Mouse (Mus musculus): Measurements from ENCODE around the gene Gtpbp8. TPM values are rescaled to one million over a fixed set of nuclear protein-coding genes. Genes with fewer than 3 reads are reported as not detected.
A peak's percentile ranks its signal among the peaks of the same experiment; 100 is the strongest.

Gtpbp8 gene
- polyA plus RNA-seq, 1 experiment from 2014 or later = 23.8 TPM

DNA sequence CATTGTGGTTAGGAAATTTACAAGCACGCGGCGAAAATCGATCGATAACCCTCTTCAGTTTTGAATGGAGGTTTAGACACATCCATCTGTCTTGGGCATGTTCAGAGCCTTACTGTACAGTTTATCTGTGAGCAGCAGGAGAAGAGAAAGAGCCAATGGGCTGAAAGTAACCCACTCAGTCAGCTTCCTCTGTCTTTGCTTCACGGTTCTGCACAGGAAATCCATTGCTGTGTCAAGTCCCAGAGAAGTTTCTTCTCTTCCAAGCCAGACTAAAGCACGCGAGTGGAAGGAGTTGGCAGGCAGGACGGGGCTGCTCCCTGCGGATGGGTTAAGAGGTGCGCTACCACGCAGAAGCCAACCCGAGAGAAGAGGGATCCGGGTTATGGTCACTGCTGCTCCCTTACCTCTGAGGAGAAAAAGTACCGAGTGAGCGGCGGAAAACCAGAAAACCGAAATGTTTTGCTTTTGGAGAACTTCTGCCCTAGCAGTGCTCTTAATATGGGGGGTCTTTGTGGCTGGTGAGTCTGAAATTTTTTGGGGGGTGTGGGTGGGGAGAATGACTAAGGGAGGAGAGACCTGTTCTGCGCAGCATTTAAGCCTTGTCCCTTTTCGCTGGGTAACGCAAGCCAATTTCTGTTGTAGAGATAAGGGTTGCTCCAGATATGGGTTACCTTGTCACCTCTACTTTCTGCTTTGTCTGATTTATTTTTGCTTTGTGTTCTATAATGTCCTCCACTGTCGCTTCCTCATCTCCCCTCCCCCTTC is 19.6 kb upstream of the Gtpbp8 start, which contains the start of gene Cd200r1:
Gene Cd200r1 (plus strand): TSS at position 182 of the 765 bp plus-strand sequence.
- H3K4me1 ChIP-seq = peaks cover 30% of the 10 kb centered on the region; the same call in 1 of the 2 replicates
- H3K9ac ChIP-seq = peak within 1 kb of the TSS; percentile 58
- ATAC-seq = peak; percentile 84
- WGBS (ENCODE audit: insufficient replicate concordance) = 17% methylated on average over 22 of the region's 22 CpGs
- H3K27me3 ChIP-seq (replicated peaks) = no peaks in the 10 kb centered on the region
- H3K27ac ChIP-seq = peak within 1 kb of the TSS; percentile 54
- no peaks in the 10 kb centered on the region for H3K36me3 ChIP-seq
- peak within 1 kb of the TSS; percentile 71 for H3K4me2 ChIP-seq
- no peaks in the 10 kb centered on the region for H3K9me3 ChIP-seq (replicated peaks)
- H3K4me3 ChIP-seq = peak within 1 kb of the TSS; percentile 58

DNA sequence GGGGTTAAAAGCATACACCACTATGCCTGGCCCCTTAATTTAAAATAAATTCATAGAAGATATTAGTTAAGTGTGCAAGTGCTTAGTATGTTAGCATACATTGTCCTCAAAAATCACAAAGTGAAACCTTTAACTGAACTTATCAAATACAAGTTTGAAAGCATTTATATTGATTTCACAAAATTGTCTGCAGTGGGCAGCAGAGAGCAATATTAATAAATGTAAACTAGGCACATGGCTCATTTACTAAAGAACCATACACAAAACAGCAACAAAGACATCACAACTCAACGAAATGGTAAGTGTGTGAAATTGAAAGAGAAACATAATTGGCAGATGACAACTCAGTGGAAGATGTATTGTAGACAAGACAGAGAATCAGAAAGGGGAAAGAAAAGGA is 15.6 kb upstream of the Gtpbp8 start:
- Histone ChIP-seq H3K27me3 (replicated peaks) (no peaks in the 10 kb centered on the region), H3K9me3 (replicated peaks) (no peaks in the 10 kb centered on the region), H3K9ac (no peak overlapping the region), H3K4me2 (no peak overlapping the region), H3K4me1 (peaks cover 20% of the 10 kb centered on the region; the same call in 1 of the 2 replicates), H3K36me3 (no peaks in the 10 kb centered on the region), H3K4me3 (no peak overlapping the region), H3K27ac (no peak overlapping the region)
- no peak for ATAC-seq
- 24% methylated on average over 1 of the region's 1 CpGs for WGBS (ENCODE audit: insufficient replicate concordance)

DNA sequence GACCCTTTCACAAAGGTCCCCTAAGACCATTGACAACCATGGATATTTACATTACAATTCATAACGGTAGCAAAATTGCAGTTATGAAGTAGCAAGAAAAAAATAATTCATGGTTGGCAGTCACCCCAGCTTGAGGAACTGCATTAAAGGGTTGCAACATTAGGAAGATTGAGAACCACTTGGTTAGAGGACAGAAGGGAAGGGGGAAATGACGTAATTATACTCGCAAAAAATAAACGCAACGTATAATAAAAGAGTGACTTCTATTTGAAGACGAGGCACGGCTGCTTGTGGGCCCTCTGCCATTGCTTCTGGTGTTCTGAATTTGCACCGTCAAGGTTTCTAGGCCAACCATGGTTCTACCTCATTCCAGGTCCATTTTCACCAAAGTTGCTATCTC is 11.5 kb upstream of the Gtpbp8 start:
- ATAC-seq = no peak
- Histone ChIP-seq H3K27ac (no peak overlapping the region), H3K36me3 (no peaks in the 10 kb centered on the region), H3K27me3 (replicated peaks) (no peaks in the 10 kb centered on the region), H3K4me2 (no peak overlapping the region), H3K4me3 (no peak overlapping the region), H3K9ac (no peak overlapping the region), H3K9me3 (replicated peaks) (no peaks in the 10 kb centered on the region), H3K4me1 (no peaks in the 10 kb centered on the region)
- 73% methylated on average over 8 of the region's 8 CpGs for WGBS (ENCODE audit: insufficient replicate concordance)

DNA sequence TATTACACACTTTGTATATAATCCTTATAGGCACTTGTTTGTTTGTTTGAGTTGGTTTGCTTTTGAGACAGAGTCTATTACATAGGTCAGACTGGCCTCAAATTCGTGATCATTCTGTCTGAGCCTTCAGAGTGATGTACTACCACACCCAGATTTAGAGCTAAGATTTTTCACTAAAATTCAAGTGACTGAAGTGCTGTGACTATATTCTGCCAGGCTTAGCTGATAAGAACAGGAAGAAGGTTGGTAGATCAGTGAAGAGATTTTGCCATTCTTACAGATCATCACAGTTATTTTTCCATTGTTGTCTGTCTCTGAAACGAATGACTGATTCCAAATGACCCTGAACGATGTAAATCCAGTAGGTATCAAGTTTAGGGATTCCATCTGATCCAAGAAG is 1.8 kb upstream of the Gtpbp8 start:
- Histone ChIP-seq H3K27ac (no peak overlapping the region), H3K27me3 (replicated peaks) (no peaks in the 10 kb centered on the region), H3K9me3 (replicated peaks) (no peaks in the 10 kb centered on the region), H3K4me3 (no peak overlapping the region), H3K4me2 (no peak overlapping the region), H3K9ac (no peak overlapping the region), H3K4me1 (peaks cover 33% of the 10 kb centered on the region), H3K36me3 (peaks cover 3% of the 10 kb centered on the region; the same call in 1 of the 2 replicates)
- 50% methylated on average over 3 of the region's 3 CpGs for WGBS (ENCODE audit: insufficient replicate concordance)
- no peak for ATAC-seq

DNA sequence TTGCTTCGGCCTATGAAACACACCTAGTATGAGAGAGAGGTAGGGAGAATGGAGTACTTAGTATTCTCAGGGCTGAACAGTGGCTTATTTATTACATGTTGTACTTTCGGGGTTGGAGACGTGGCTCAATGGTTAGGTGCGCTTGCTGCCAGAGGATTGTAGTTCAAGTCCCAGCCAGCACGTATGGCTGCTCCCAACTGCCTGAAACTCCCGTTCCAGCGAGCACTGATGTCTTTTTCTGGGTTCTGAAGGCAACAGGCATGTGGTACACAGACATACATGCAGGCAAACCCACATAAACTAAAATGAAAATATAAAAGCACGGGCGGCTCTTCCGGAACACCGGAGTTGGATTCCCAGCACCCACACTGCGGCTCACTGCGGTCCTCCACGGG is 695 bp downstream of the Gtpbp8 start:
- Histone ChIP-seq H3K27me3 (replicated peaks) (no peaks in the 10 kb centered on the region), H3K9ac (peak overlapping the region; percentile 81), H3K27ac (peak overlapping the region; percentile 92), H3K36me3 (peaks cover 18% of the 10 kb centered on the region), H3K4me3 (peak overlapping the region; percentile 77), H3K4me2 (peak overlapping the region; percentile 86), H3K9me3 (replicated peaks) (no peaks in the 10 kb centered on the region), H3K4me1 (peaks cover 33% of the 10 kb centered on the region)
- WGBS (ENCODE audit: insufficient replicate concordance) = 6% methylated on average over 14 of the region's 14 CpGs
- ATAC-seq = peak; percentile 37; the same call in 1 of the 2 replicates

DNA sequence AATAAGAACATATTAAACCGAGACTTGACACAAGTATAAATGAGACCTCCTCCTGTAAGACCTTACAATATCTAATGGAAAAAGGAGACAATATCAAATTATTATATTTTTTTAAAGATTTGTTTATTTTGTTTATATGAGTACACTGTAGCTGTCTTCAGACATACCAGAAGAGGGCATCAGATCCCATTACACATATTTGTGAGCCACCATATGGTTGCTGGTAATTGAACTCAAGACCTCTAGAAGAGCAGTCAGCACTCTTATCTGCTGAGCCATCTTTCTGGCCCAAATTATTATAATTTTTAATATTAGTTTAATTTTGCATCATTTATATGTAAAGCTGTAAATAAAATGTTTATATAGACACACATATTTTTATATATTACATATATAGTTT is 3.4 kb downstream of the Gtpbp8 start:
- Histone ChIP-seq H3K4me2 (no peak overlapping the region), H3K4me1 (peaks cover 20% of the 10 kb centered on the region), H3K27me3 (replicated peaks) (no peaks in the 10 kb centered on the region), H3K27ac (no peak overlapping the region), H3K4me3 (no peak overlapping the region), H3K9me3 (replicated peaks) (no peaks in the 10 kb centered on the region), H3K9ac (no peak overlapping the region), H3K36me3 (peaks cover 43% of the 10 kb centered on the region)
- WGBS (ENCODE audit: insufficient replicate concordance) = 76% methylated on average over 1 of the region's 1 CpGs
- ATAC-seq = no peak

DNA sequence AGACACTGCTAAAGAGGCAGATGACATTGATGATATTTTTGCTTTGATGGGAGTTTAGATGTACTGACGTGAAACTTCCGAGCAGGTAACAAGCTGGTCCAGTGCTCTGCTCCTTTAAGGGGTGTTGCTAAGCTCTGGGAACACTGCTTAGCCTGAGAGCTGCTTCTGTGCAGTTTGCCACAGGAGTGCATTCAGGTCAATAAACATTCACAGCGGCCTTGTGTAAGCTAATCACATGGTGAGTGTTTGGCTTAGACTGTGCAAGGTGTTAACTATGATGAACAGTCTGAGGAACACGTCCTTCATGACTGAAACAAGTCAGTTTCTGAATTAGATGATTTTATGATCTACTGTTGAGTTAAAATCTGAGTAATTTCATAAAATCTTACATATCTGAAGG is 10.0 kb downstream of the Gtpbp8 start:
- H3K4me3 ChIP-seq = no peak overlapping the region
- ATAC-seq = no peak

DNA sequence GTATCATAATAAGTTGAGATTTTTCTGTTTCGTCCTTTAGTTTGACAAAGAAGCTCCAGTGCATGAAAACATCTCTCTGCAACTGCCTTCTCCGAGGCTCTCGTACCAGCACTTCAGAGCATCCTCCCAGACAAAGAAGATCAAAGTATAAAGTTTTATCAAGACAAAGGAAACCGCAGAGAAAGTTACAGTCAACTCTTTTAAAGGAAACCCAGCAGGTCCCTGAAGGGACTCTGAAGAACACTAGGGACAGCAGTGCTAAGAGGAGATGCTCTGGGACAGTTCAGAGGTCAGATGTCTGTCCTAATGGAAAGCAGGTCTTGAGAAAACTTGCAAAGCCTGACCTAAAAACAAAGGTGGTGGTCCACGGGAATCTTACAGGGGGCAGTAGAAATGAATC is 10.5 kb downstream of the Gtpbp8 start:
- peaks cover 96% of the 10 kb centered on the region for H3K36me3 ChIP-seq
- no peak overlapping the region for H3K27ac ChIP-seq
- no peaks in the 10 kb centered on the region for H3K9me3 ChIP-seq (replicated peaks)
- no peaks in the 10 kb centered on the region for H3K27me3 ChIP-seq (replicated peaks)
- no peak for ATAC-seq
- 83% methylated on average over 5 of the region's 5 CpGs for WGBS (ENCODE audit: insufficient replicate concordance)
- no peak overlapping the region for H3K4me3 ChIP-seq
- H3K4me2 ChIP-seq = no peak overlapping the region
- no peaks in the 10 kb centered on the region for H3K4me1 ChIP-seq
- no peak overlapping the region for H3K9ac ChIP-seq

More for the DNA sequence above, 10.0 kb downstream of the Gtpbp8 start:
- no peaks in the 10 kb centered on the region for H3K4me1 ChIP-seq
- peaks cover 95% of the 10 kb centered on the region for H3K36me3 ChIP-seq
- H3K9me3 ChIP-seq (replicated peaks) = no peaks in the 10 kb centered on the region
- no peaks in the 10 kb centered on the region for H3K27me3 ChIP-seq (replicated peaks)
- no peak overlapping the region for H3K9ac ChIP-seq
- H3K4me2 ChIP-seq = no peak overlapping the region
- 80% methylated on average over 4 of the region's 4 CpGs for WGBS (ENCODE audit: insufficient replicate concordance)
- H3K27ac ChIP-seq = no peak overlapping the region

DNA sequence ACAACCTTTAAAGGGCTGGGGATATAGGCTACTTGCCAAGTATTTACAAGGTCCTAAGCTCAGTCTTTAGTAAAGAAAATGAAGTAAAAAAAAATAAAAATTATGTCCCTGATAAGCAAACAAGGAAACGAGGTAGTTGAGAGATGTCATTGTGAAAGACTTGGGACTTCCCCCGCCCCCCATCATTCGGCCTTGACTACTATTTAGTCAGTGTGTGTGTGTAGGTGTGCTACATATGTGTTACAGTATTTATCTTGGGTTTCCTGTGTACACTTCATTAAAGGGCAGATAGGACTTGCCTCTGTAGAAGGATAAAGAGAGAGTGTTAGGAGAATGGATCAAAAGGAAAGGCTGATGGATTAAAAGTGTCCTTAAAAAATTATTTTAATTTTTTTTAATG is 12.1 kb downstream of the Gtpbp8 start:
- no peak for ATAC-seq
- Histone ChIP-seq H3K27ac (no peak overlapping the region), H3K27me3 (replicated peaks) (no peaks in the 10 kb centered on the region), H3K4me1 (no peaks in the 10 kb centered on the region), H3K9me3 (replicated peaks) (no peaks in the 10 kb centered on the region), H3K4me3 (no peak overlapping the region), H3K9ac (no peak overlapping the region), H3K36me3 (peaks cover 100% of the 10 kb centered on the region), H3K4me2 (no peak overlapping the region)
- WGBS (ENCODE audit: insufficient replicate concordance) = 66% methylated on average over 3 of the region's 3 CpGs

DNA sequence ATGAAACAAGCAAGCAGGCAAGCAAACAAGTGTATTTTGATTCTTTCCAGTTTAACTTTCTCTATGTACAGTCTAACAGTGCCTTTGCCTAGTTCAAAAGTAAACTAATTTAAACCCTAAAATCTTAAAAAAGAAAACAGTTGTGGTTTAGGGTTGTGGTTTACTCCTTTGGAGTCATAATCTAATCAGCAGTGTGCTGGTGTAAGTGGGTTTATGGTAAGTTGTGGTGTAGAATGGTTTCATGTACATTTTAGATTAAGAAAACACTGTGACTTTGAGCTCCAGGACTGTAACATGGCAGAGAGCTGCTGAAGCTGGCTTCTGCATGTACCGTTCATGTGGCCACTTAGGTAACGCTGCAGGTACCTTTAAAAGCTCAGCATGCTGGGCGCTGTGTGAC is 18.6 kb downstream of the Gtpbp8 start:
- Histone ChIP-seq H3K4me3 (no peak overlapping the region), H3K27ac (no peak overlapping the region), H3K9ac (no peak overlapping the region), H3K9me3 (replicated peaks) (no peaks in the 10 kb centered on the region), H3K36me3 (peaks cover 54% of the 10 kb centered on the region), H3K4me2 (no peak overlapping the region), H3K4me1 (peaks cover 45% of the 10 kb centered on the region), H3K27me3 (replicated peaks) (no peaks in the 10 kb centered on the region)
- WGBS (ENCODE audit: insufficient replicate concordance) = 68% methylated on average over 3 of the region's 3 CpGs
- ATAC-seq = no peak

DNA sequence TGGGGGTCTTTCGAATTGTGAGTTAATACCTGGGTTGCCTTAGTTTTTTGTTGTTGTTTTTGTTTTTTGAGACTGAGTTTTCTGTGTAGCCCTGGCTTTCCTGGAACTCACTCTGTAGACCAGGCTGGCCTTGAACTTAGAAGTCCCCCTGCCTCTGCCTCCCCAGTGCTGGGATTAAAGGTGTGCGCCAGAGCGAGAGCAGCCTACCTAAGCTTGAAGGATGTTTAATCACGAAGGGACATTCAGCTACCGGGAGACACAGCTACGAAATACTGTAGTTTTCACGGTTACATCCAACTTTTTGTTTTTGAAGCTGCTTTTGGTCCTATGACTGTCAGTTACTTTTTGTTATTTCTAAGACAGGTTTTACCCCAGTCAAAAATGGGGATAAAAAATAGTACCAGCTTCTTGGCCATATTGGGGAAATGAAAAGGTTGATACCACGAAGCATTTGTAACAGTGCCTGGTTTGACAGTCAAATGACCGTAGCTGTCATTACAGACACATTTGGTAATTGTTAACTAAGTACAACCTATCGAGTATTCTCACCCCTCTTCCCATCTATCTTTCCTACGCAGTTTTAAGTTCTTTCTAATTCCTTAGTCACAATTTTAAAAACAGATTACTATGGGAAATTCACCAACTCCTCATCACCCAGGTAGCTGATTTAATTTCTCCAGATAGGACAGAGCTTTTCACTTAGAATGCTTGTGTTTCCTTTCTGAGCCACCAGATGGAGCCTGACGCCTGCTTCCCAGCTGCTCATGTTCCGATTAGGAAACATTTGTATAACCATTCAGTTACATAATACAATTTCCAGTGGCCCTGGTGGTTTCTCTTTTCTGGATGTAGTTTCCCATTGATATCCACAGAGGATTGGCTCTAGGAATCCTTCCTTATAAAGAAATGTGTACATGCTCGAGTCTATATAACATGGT is 20.6 kb downstream of the Gtpbp8 start:
- Histone ChIP-seq H3K4me1 (peaks cover 47% of the 10 kb centered on the region), H3K4me3 (peak overlapping the region; percentile 74), H3K27ac (peak overlapping the region; percentile 84), H3K9ac (peak overlapping the region; percentile 85), H3K36me3 (peaks cover 35% of the 10 kb centered on the region), H3K9me3 (replicated peaks) (no peaks in the 10 kb centered on the region), H3K4me2 (peak overlapping the region; percentile 90), H3K27me3 (replicated peaks) (no peaks in the 10 kb centered on the region)
- no peak for ATAC-seq
- 27% methylated on average over 14 of the region's 14 CpGs for WGBS (ENCODE audit: insufficient replicate concordance)

DNA sequence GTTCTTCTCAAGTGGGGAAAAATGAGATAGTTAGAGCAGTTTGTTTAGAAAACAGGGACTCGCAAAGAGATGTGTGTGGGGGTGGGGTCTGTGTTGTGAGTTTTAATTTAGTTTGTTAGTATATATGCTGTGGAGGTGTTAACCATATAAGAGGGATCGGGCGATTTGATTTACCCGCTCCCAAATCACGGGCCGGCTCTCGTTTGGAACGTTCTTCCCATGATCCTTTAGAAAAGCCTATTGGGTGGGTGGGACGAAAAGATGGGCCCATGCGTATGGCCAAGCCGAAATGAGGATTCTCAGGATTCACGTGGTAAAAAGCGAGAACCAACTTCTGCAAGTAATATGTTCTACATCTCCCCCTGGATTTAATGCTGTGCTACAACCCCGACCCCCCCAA is 21.3 kb downstream of the Gtpbp8 start:
- H3K27me3 ChIP-seq (replicated peaks) = no peaks in the 10 kb centered on the region
- 0% methylated on average over 14 of the region's 14 CpGs for WGBS (ENCODE audit: insufficient replicate concordance)
- peak overlapping the region; percentile 85 for H3K9ac ChIP-seq
- no peaks in the 10 kb centered on the region for H3K9me3 ChIP-seq (replicated peaks)
- peak overlapping the region; percentile 84 for H3K27ac ChIP-seq
- peaks cover 32% of the 10 kb centered on the region for H3K36me3 ChIP-seq
- peak overlapping the region; percentile 74 for H3K4me3 ChIP-seq
- peaks cover 47% of the 10 kb centered on the region for H3K4me1 ChIP-seq
- no peak for ATAC-seq
- peak overlapping the region; percentile 90 for H3K4me2 ChIP-seq

Measured in liver, embryonic 12.5 days (tissue).